Mouse (Mus musculus): ENCODE data around the gene Eloa. TPM values are rescaled to one million over a fixed set of nuclear protein-coding genes. Genes with fewer than 3 reads are reported as not detected.
A peak's percentile ranks its signal among the peaks of the same experiment; 100 is the strongest.
"Not testable (repeated sequence)": the region's sequence is repeated elsewhere in the genome, so short reads cannot be mapped to it uniquely, and the experiment has no call there.

Gene Eloa
- polyA plus RNA-seq (2016; fragmentation: Nextera tagmentation; extraction: Ambion mirVana), result 32.1 and 35.0 TPM in 2 replicates

DNA sequence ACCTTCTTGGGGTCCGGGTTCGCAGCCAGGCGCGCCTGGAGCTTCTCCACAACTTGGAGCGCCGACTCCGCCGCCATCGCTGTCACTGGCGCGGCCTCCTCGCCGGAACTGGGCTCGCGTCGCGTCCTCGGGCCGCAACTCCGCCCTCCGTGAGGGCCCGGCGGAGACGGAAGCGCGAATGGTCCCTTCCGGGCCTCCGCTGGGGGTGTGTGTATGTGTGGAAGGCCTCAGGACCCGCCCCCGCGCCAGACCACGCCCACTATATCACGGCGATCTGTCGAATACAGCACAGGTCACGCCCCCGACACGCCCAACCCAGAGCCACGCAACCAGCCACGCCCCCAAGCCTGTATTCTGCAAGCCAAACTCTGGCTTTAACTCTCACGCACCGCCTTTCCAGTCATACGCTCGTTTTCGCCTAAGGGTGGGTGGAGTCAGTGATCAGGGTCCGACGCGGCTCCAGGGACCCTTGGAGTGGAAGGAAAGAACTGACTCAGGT, at the start of gene Eloa:
Eloa (minus strand) TSS at position 215 of the 499 bp plus-strand sequence.
- Histone ChIP-seq H3K4me2 (replicated peaks) (peak within 1 kb of the TSS; percentile 95), H3K36me3 (no peaks in the 10 kb centered on the region), H3K9me3 (no peaks in the 10 kb centered on the region), H3K4me1 (peaks cover 15% of the 10 kb centered on the region), H3K9ac (peak within 1 kb of the TSS; percentile 94), H3K27me3 (replicated peaks) (no peaks in the 10 kb centered on the region), H3K27ac (peak within 1 kb of the TSS; percentile 51; the same call in 1 of the 2 replicates), H3K4me3 (peak within 1 kb of the TSS; percentile 97)
- WGBS, result under 1% methylated on average over 48 of the region's 48 CpGs
- peak; percentile 98 for ATAC-seq (ENCODE audit: low FRiP score, low read depth)

DNA sequence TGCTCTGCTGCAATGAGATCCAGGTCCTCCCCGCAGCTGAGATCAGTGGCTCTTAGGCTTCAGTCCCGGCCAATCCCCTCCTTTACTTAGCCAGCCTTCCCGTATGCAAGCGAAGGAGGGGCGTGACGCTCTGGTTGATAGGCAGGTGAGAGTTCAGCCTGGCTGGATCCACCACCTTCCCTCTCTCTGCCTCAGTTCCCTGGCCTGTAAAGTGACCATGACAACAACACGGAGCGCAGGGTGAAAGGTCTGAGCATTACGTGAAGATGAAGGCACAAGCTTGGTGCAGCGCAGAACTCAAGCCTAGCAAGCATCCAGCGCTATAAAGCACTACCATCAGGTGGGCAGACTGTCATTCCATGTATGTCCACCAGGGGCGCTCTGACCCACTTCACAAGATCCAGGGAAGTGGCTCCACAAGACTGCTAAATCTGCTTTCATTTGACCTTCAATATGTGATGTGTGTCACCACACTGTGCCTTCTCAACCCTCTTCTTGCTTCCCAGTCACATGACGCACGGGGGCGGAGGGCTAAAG, 49.7 kb upstream of the Eloa start:
- Histone ChIP-seq H3K27me3 (replicated peaks) (0 out of 2 replicates have a peak, but pooled peaks cover 3% of the 10 kb centered on the region), H3K4me3 (no peak overlapping the region), H3K9me3 (no peaks in the 10 kb centered on the region), H3K4me1 (peaks cover 10% of the 10 kb centered on the region; the same call in 1 of the 2 replicates), H3K36me3 (no peaks in the 10 kb centered on the region), H3K9ac (no peak overlapping the region), H3K27ac (no peak overlapping the region), H3K4me2 (replicated peaks) (0 out of 2 replicates have a peak overlapping the region, but pooled peaks have one; percentile 16)
- no peak for ATAC-seq (ENCODE audit: low FRiP score, low read depth)
- WGBS, result 4% methylated on average over 15 of the region's 15 CpGs

DNA sequence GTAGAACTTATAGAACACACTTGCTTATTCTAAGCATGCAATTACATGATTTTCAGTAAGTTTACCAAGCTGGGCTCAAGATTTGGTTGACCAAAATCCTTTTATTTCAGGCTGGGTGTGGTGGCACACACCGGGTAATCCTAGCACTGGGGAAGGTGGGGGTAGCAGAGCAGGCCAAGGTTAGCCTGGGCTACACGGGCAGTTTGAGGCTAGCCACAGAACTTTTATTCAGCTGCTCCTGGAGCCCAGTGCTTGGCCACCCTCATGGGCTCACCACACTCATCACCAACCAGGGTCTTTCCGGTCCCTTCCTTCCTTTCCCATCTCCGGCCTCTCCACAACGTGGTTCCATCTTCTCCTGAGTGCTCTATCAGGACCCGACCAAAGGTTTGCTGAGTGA, 49.0 kb upstream of the Eloa start:
- peaks cover 10% of the 10 kb centered on the region; the same call in 1 of the 2 replicates for H3K4me1 ChIP-seq
- H3K27ac ChIP-seq, result no peak overlapping the region
- WGBS, result 66% methylated on average over 6 of the region's 6 CpGs
- no peak overlapping the region for H3K9ac ChIP-seq
- no peak for ATAC-seq (ENCODE audit: low FRiP score, low read depth)
- no peak overlapping the region for H3K4me3 ChIP-seq
- H3K27me3 ChIP-seq (replicated peaks), result 0 out of 2 replicates have a peak, but pooled peaks cover 3% of the 10 kb centered on the region
- H3K36me3 ChIP-seq, result no peaks in the 10 kb centered on the region
- no peak overlapping the region for H3K4me2 ChIP-seq (replicated peaks)
- H3K9me3 ChIP-seq, result no peaks in the 10 kb centered on the region

GRCm38 (mm10) chr4:136069954-136070353, 48.4 kb upstream of the Eloa start:
- Histone ChIP-seq H3K36me3 (no peaks in the 10 kb centered on the region), H3K27me3 (replicated peaks) (0 out of 2 replicates have a peak, but pooled peaks cover 3% of the 10 kb centered on the region), H3K9me3 (no peaks in the 10 kb centered on the region), H3K9ac (no peak overlapping the region), H3K4me1 (peaks cover 10% of the 10 kb centered on the region; the same call in 1 of the 2 replicates), H3K27ac (no peak overlapping the region), H3K4me2 (replicated peaks) (peak overlapping the region; percentile 30; the same call in 1 of the 2 replicates), H3K4me3 (no peak overlapping the region)
- ATAC-seq (ENCODE audit: low FRiP score, low read depth), result peak; percentile 50; the same call in 1 of the 2 replicates
- WGBS, result 2% methylated on average over 18 of the region's 18 CpGs

GRCm38 (mm10) chr4:136069313-136069712, 47.8 kb upstream of the Eloa start:
- 73% methylated on average over 4 of the region's 4 CpGs for WGBS
- Histone ChIP-seq H3K4me2 (replicated peaks) (no peak overlapping the region), H3K27me3 (replicated peaks) (0 out of 2 replicates have a peak, but pooled peaks cover 3% of the 10 kb centered on the region), H3K9me3 (no peaks in the 10 kb centered on the region), H3K36me3 (no peaks in the 10 kb centered on the region), H3K4me3 (no peak overlapping the region), H3K9ac (no peak overlapping the region), H3K27ac (no peak overlapping the region), H3K4me1 (peaks cover 10% of the 10 kb centered on the region; the same call in 1 of the 2 replicates)
- ATAC-seq (ENCODE audit: low FRiP score, low read depth), result no peak

DNA sequence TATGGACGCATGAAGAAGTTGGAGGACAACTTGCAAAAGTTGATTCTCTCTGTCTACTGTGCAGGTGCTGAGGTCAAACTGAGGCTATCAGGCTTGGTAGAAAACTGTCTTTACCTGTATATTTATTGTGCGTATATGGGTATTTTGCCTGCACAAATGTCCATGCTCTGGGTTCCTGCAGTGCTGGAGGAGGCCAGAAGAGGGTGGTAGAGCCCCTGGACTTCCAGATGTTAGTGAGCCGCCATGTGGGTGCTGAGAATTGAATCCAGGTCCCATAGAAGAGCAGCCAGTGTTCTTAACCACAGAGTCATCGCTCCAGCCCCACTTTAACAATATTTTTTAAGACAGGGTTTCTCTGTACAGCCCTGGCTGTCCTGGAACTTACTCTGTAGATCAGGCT, 41.6 kb upstream of the Eloa start:
- no peaks in the 10 kb centered on the region for H3K36me3 ChIP-seq
- H3K27me3 ChIP-seq (replicated peaks), result no peaks in the 10 kb centered on the region
- H3K9ac ChIP-seq, result no peak overlapping the region
- no peak overlapping the region for H3K27ac ChIP-seq
- no peak overlapping the region for H3K4me3 ChIP-seq
- H3K4me2 ChIP-seq (replicated peaks), result no peak overlapping the region
- H3K9me3 ChIP-seq, result no peaks in the 10 kb centered on the region
- WGBS, result 92% methylated on average over 4 of the region's 4 CpGs
- no peak for ATAC-seq (ENCODE audit: low FRiP score, low read depth)
- H3K4me1 ChIP-seq, result no peaks in the 10 kb centered on the region

DNA sequence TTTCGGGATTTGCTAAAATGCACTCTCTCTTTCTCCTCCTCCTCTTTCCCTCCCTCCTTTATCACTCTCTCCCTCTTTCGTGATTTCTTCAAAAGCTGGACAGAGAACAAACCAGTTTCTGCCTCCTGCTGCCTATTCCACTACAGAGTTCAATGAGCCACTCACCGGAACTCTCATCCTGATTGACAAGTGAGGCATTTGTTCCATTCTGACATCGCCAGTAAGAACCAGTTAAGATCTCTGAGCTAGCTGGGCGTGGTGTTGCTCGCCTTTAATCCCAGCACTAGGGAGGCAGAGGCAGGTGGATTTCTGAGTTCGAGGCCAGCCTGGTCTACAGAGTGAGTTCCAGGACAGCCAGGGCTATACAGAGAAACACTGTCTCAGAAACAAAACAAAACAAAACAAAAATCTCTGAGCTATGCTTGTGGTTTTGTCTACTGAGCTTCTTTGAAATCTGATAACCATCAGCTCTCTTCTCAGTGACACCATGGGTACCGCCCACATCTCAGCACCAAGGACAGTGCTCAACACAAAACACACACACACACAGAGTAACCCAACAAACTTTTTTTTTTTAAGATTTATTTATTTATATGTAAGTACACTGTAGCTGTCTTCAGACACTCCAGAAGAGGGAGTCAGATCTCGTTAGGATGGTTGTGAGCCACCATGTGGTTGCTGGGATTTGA, 38.4 kb upstream of the Eloa start:
- not testable (repeated sequence) for H3K27me3 ChIP-seq (replicated peaks); ATAC-seq (ENCODE audit: low FRiP score, low read depth); H3K9ac ChIP-seq; H3K4me1 ChIP-seq; H3K9me3 ChIP-seq; H3K4me2 ChIP-seq (replicated peaks); H3K4me3 ChIP-seq; H3K27ac ChIP-seq; H3K36me3 ChIP-seq
- WGBS, result 72% methylated on average over 9 of the region's 9 CpGs

GRCm38 (mm10) chr4:136057916-136058315, 36.4 kb upstream of the Eloa start:
- Histone ChIP-seq H3K36me3 (no peaks in the 10 kb centered on the region), H3K4me3 (no peak overlapping the region), H3K27me3 (replicated peaks) (no peaks in the 10 kb centered on the region), H3K9ac (no peak overlapping the region), H3K9me3 (no peaks in the 10 kb centered on the region), H3K27ac (no peak overlapping the region), H3K4me1 (no peaks in the 10 kb centered on the region), H3K4me2 (replicated peaks) (no peak overlapping the region)
- WGBS, result 91% methylated on average over 5 of the region's 5 CpGs
- ATAC-seq (ENCODE audit: low FRiP score, low read depth), result no peak

DNA sequence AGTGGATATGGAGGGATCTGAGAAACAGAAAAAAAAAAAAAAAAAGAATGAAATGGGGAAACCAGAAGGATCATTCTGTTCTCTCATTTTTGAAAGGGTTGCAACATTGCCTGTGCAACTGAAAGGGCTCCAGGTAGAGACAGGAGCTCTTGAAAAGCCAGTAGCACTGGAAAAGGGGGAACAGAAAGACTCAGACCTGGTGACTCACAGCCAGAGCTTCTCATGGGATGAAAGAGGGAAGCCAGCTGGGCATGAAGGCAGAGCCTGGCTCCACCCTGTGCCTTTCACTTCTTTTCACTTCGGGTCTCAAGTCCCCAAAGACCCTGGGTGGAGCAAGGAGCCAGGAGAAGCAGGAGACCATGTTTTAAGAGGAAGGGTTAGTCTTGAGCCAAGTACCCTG, 34.5 kb upstream of the Eloa start:
- WGBS, result 31% methylated on average over 1 of the region's 1 CpGs
- Histone ChIP-seq H3K36me3 (peaks cover 9% of the 10 kb centered on the region), H3K4me1 (peaks cover 12% of the 10 kb centered on the region), H3K9me3 (no peaks in the 10 kb centered on the region), H3K27ac (no peak overlapping the region), H3K27me3 (replicated peaks) (no peaks in the 10 kb centered on the region), H3K4me3 (no peak overlapping the region), H3K4me2 (replicated peaks) (no peak overlapping the region), H3K9ac (no peak overlapping the region)
- ATAC-seq (ENCODE audit: low FRiP score, low read depth), result no peak

GRCm38 (mm10) chr4:136053843-136054242, 32.3 kb upstream of the Eloa start:
- Histone ChIP-seq H3K36me3 (peaks cover 30% of the 10 kb centered on the region), H3K27me3 (replicated peaks) (no peaks in the 10 kb centered on the region), H3K9ac (no peak overlapping the region), H3K9me3 (no peaks in the 10 kb centered on the region), H3K4me1 (peaks cover 18% of the 10 kb centered on the region), H3K4me2 (replicated peaks) (no peak overlapping the region), H3K4me3 (no peak overlapping the region), H3K27ac (no peak overlapping the region)
- no peak for ATAC-seq (ENCODE audit: low FRiP score, low read depth)
- 81% methylated on average over 5 of the region's 5 CpGs for WGBS

DNA sequence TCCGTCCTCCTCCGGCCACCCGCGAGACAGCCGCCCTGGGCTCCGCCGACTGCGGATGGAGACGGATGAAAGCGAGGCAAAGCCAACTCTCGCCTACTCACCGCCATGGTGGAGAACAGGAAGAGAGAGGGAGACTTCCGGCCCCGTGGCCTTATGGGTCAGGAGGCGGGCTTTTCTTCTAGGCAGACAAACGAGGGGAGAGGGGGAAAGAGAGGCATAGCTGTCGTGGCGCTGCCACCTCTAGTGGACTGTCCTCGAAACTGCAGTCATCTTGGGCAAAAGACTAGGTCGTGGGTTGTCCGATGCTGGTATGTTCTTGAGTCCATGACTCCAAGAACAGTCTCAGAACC, 31.7 kb upstream of the Eloa start, which contains the start of gene Rpl11:
Rpl11 (minus strand) TSS at position 182 of the 350 bp plus-strand sequence.
- H3K9ac ChIP-seq, result peak within 1 kb of the TSS; percentile 97
- H3K4me3 ChIP-seq, result peak within 1 kb of the TSS; percentile 97
- peaks cover 18% of the 10 kb centered on the region for H3K4me1 ChIP-seq
- H3K9me3 ChIP-seq, result no peaks in the 10 kb centered on the region
- under 1% methylated on average over 21 of the region's 21 CpGs for WGBS
- peak within 1 kb of the TSS; percentile 60; the same call in 1 of the 2 replicates for H3K27ac ChIP-seq
- H3K4me2 ChIP-seq (replicated peaks), result peak within 1 kb of the TSS; percentile 95
- peaks cover 37% of the 10 kb centered on the region for H3K36me3 ChIP-seq
- peak; percentile 97 for ATAC-seq (ENCODE audit: low FRiP score, low read depth)
- no peaks in the 10 kb centered on the region for H3K27me3 ChIP-seq (replicated peaks)

DNA sequence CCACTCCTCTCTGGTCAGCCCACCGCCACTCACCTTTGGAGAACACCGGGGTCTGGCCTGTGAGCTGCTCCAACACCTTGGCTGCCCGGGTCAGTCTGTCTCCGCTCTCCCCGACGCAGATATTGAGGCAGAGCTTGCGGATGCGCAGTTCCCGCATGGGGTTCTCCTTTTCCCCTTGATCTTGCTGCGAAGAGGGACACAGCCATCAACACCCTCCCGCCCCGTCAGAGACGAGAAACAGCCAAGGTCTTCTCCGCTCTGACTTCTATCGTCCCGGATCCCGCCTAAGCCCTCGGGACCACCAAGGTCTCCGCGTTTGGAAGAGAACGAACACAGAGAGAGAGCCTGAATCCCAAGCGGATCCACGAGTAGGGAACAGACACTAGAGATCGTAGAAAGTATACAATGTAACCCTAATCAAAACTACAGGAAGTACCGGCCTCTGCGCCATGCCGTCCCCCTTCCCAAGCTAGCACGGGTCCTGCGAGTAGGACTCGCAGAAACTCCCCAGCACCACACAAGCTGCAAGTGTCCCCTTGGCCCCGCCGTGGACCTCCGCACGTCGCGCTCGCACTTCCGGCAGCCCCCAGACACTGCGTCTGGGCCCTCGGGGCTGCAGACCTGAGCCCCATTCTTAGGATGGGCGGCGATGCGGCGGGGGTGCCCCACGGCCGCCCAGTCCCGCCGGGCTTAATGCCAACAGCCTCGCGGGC, 31.1 kb upstream of the Eloa start:
- under 1% methylated on average over 50 of the region's 50 CpGs for WGBS

More for the DNA sequence above, 31.1 kb upstream of the Eloa start:
- ATAC-seq (ENCODE audit: low FRiP score, low read depth), result peak; percentile 90
- peak overlapping the region; percentile 60; the same call in 1 of the 2 replicates for H3K27ac ChIP-seq
- H3K4me1 ChIP-seq, result peaks cover 18% of the 10 kb centered on the region
- H3K36me3 ChIP-seq, result peaks cover 38% of the 10 kb centered on the region
- H3K9me3 ChIP-seq, result no peaks in the 10 kb centered on the region
- peak overlapping the region; percentile 97 for H3K4me3 ChIP-seq
- peak overlapping the region; percentile 97 for H3K9ac ChIP-seq
- no peaks in the 10 kb centered on the region for H3K27me3 ChIP-seq (replicated peaks)
- peak overlapping the region; percentile 95 for H3K4me2 ChIP-seq (replicated peaks)
